Mouse (Mus musculus) testis, adult 2 months (tissue): ENCODE results near the gene Gcnt3.

Experiments
- CTCF ChIP-seq: fragments of 200-500 bp; IDR thresholded peaks from 2 replicates; pipeline ENCODE4 v1.5.1; 2012; ENCODE audit warnings: low read depth, mild to moderate bottlenecking, inconsistent platforms, low read length, moderate library complexity; ENCODE audit not compliant: control insufficient read depth, insufficient read depth, insufficient replicate concordance
- POLR2A ChIP-seq: fragments of 200-500 bp; IDR thresholded peaks from 2 replicates; pipeline ENCODE4 v1.6.1; 2012; ENCODE audit warnings: low read depth, mild to moderate bottlenecking, inconsistent platforms, low read length, moderate library complexity; ENCODE audit not compliant: control insufficient read depth

- TF ChIP-seq POLR2A (no peak), CTCF (no peak)
These were observed 19.0 kb downstream of the Gcnt3 start for GRCm38 (mm10) chr9:70018879-70019278.
